Mouse (Mus musculus): ENCODE measurements at regions not wholly inside any gene's neighbourhood (a gene's known extent, or its start where the extent isn't known, plus 50 kb on each side); places are given as distances from the start of the nearest gene placed in this dataset.

- DNase-seq (ENCODE audit: low spot score in 2 of 2), result peak; percentile 9 to 50
These were observed 339.1 kb upstream of the Msl3l2 start for GRCm38 (mm10) chr10:55767571-55767970.

GRCm38 (mm10) chr10:55769642-55770041 lies 337.1 kb upstream of the Msl3l2 start:
- no peak for DNase-seq (ENCODE audit: low spot score in 2 of 2)

GRCm38 (mm10) chr10:55782674-55783469 lies 323.8 kb upstream of the Msl3l2 start:
- DNase-seq (ENCODE audit: low spot score in 2 of 2), result no peak

- DNase-seq (ENCODE audit: low spot score in 2 of 2), result no peak
These were observed 292.8 kb upstream of the Msl3l2 start for GRCm38 (mm10) chr10:55813966-55814365.

GRCm38 (mm10) chr10:55851361-55851760 lies 255.4 kb upstream of the Msl3l2 start:
- no peak for DNase-seq (ENCODE audit: low spot score in 2 of 2)

- DNase-seq (ENCODE audit: low spot score in 2 of 2), result no peak
These were observed 214.1 kb upstream of the Msl3l2 start for GRCm38 (mm10) chr10:55892606-55893005.

- DNase-seq (ENCODE audit: low spot score in 2 of 2), result no peak
These were observed 177.6 kb upstream of the Msl3l2 start for GRCm38 (mm10) chr10:55929100-55929499.

- no peak for DNase-seq (ENCODE audit: low spot score in 2 of 2)
These were observed 172.7 kb upstream of the Msl3l2 start for GRCm38 (mm10) chr10:55933993-55934392.

GRCm38 (mm10) chr10:55935447-55935846 lies 171.3 kb upstream of the Msl3l2 start:
- no peak for DNase-seq (ENCODE audit: low spot score in 2 of 2)

- DNase-seq (ENCODE audit: low spot score in 2 of 2), result no peak
These were observed 144.0 kb upstream of the Msl3l2 start for GRCm38 (mm10) chr10:55962627-55963203.

Measured in right cerebral cortex, adult 2 months (tissue).